Comparison of ENCODE assay signal across 8 mouse cellular contexts in the genomic region with DNA sequence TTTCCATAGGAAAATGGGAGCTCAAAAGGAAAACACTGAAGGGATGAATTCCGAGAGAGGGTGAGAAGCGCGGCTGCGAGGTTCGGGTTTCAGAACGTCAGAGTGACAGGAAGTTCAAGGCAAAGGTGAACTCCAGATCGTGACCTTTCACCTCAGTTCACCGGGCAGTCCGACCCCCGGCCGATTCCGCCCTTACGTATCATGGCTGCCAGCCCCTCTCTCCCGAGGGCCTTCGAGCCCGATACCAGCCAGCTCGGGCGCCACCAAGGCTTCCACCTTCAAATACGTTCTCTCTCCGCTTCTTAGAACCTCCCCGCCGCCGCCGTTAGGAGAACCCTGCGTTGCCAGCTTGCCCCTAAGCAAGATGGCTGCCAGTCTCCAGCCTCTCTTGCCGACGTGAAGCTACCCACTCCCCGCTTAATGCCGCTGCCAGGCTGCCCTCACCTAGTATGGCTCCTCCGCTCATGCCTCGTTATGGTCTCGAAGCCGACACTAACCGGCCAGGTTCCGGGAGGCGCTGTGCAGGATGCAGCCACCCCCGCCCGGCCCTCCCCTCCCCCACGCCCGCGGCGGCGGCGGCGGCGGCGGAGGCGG. TPM values are rescaled to one million over a fixed set of nuclear protein-coding genes. Genes with fewer than 3 reads are reported as not detected.
DNase-seq lines count a peak whose midpoint lies in the region; ATAC-seq lines count a peak whose summit lies in the region.

A gene (plus strand): TSS at position 307 of the 594 bp plus-strand sequence.

- ATAC-seq in megakaryocyte progenitor cell, adult 5-6 weeks (replicated peaks; ENCODE audit: poor library complexity): peak; percentile 85

- DNase-seq in adipocyte (ENCODE audit: low spot score): peak; percentile 96
- DNase-seq in embryo, embryonic 10 days (ENCODE audit: low spot score): peak; percentile 94
- peak; percentile 81 for DNase-seq in gastrocnemius, postnatal 10 days
- peak; percentile 95 for DNase-seq in induced T-regulatory cell, adult 2 months (ENCODE audit: low read depth)
- peak; percentile 93 to 96 for DNase-seq in left cerebral cortex, adult 9 months (ENCODE audit: low spot score in 2 of 2)
- DNase-seq in right cerebral cortex, postnatal 14 days: peak; percentile 92
- peak; percentile 89 to 90 for DNase-seq in urinary bladder, postnatal 36 days (ENCODE audit: low spot score in 2 of 2)

RNA-seq across cellular contexts. Expression of the gene that starts here (rescaled TPM):
- total RNA-seq in gastrocnemius, postnatal 10 days (2021): 10 to 100 TPM; 30.3 to 31.2 TPM
- 24.6 and 25.4 TPM in 2 replicates for total RNA-seq in megakaryocyte progenitor cell, adult 5-6 weeks (2015)
- total RNA-seq in megakaryocyte progenitor cell, adult 5-6 weeks (2017): 11.6 and 18.6 TPM in 2 replicates

Comparison
In these comparisons a context has a peak if more than half of its experiments do, and no peak if none do; other contexts are left out.
1. Peak in every context shown above with its lines: DNase-seq and ATAC-seq.